Mouse (Mus musculus): ENCODE data around the gene Yars2. TPM values are rescaled to one million over a fixed set of nuclear protein-coding genes. Genes with fewer than 3 reads are reported as not detected.

The Yars2 gene
- total and polyA plus RNA-seq, 3 experiments: 48.2 to 49.2 TPM; not detected in 1

DNA sequence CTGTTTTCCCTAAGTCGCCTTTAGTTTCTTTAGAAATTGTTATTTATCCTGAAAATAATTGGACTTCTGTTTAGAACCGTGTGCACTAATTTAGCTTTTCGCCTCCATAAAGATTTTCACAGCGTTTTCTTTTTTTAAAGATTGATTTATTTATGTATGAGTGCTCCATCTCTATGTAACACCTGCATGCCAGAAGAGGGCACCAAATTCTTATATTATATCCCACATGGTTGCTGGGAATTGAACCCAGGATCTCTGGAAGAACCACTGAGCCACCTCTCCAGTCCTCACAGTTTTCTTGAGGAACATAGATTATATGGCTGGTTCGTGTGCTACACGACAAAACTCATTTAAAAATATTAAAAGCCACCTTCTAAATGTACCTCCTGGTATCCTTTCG is 1.1 kb downstream of the Yars2 start:
- H3K4me1 ChIP-seq (ENCODE audit: control insufficient read depth in 1 of 2, insufficient read depth in 2 of 2, low read length in 2 of 2): no peaks in the 10 kb centered on the region; a peak in 1 of 4 replicates
- peaks cover 22% of the 10 kb centered on the region for H3K79me2 ChIP-seq (ENCODE audit: control insufficient read depth, insufficient read depth, low read length, poor library complexity)
- H3K9ac ChIP-seq (ENCODE audit: control insufficient read depth, low read depth, low read length, poor library complexity, severe bottlenecking): peak overlapping the region; percentile 95
- peak; percentile 57 for DNase-seq (ENCODE audit: low read depth, low spot score)
- no peaks in the 10 kb centered on the region for H3K9me3 ChIP-seq (replicated peaks; ENCODE audit: insufficient read depth, low read length)
- H3K27ac ChIP-seq (ENCODE audit: control insufficient read depth, low read depth, low read length): peak overlapping the region; percentile 62; the same call in 1 of the 2 replicates
- TF ChIP-seq EP300 (IDR thresholded peaks at IDR 0.05; ENCODE audit: low read depth in 1 of 2, low read length in 2 of 2) (no peak), TAL1 (IDR thresholded peaks at IDR 0.05; ENCODE audit: low read length) (no peak), TBP (IDR thresholded peaks at IDR 0.05; ENCODE audit: low read depth, low read length) (no peak), USF1 (IDR thresholded peaks at IDR 0.05; ENCODE audit: low read depth, low read length) (no peak), MAZ (IDR thresholded peaks at IDR 0.05; ENCODE audit: low read depth, low read length) (no peak), ZMIZ1 (IDR thresholded peaks at IDR 0.05; ENCODE audit: low read depth, low read length) (no peak), ZC3H11A (IDR thresholded peaks at IDR 0.05; ENCODE audit: low read depth, low read length) (0 out of 2 replicates have a peak, but pooled peaks have one; percentile 14), USF2 (IDR thresholded peaks at IDR 0.05; ENCODE audit: borderline replicate concordance in 1 of 2, insufficient read depth in 1 of 2, low read depth in 1 of 2, low read length in 2 of 2) (no peak), RAD21 (IDR thresholded peaks at IDR 0.05; ENCODE audit: low read depth, low read length) (peak; percentile 35), CHD1 (IDR thresholded peaks at IDR 0.05; ENCODE audit: low read depth, low read length) (no peak), CHD2 (IDR thresholded peaks at IDR 0.05; ENCODE audit: low read length) (no peak), MYB (IDR thresholded peaks at IDR 0.05; ENCODE audit: low read depth, low read length) (no peak), SMC3 (IDR thresholded peaks at IDR 0.05; ENCODE audit: low read depth, low read length) (no peak), UBTF (IDR thresholded peaks at IDR 0.05; ENCODE audit: borderline replicate concordance, insufficient read depth, low read depth, low read length) (no peak), NELFE (IDR thresholded peaks at IDR 0.05; ENCODE audit: low read depth, low read length) (no peak), ZKSCAN1 (IDR thresholded peaks at IDR 0.05; ENCODE audit: low read depth, low read length) (no peak), MAFK (IDR thresholded peaks at IDR 0.05; ENCODE audit: borderline replicate concordance, low read depth, low read length) (no peak), RCOR1 (IDR thresholded peaks at IDR 0.05; ENCODE audit: low read depth, low read length) (no peak), CTCF (IDR thresholded peaks at IDR 0.05 in 2 of 3, conservative IDR thresholded peaks at IDR 0.05 in 1 of 3; ENCODE audit: control insufficient read depth in 1 of 3, insufficient read depth in 1 of 3, low read depth in 2 of 3, low read length in 3 of 3, poor library complexity in 1 of 3, severe bottlenecking in 1 of 3) (peak in 1 of 3 experiments; percentile 40; a peak in 2 of 6 replicates), POLR2AphosphoS5 (IDR thresholded peaks at IDR 0.05; ENCODE audit: borderline replicate concordance, low read depth, low read length) (no peak), HCFC1 (IDR thresholded peaks at IDR 0.05; ENCODE audit: low read depth, low read length) (no peak), MAX (IDR thresholded peaks at IDR 0.05; ENCODE audit: low read length) (no peak), NRF1 (IDR thresholded peaks at IDR 0.05; ENCODE audit: insufficient read depth, low read depth, low read length, poor library complexity, severe bottlenecking) (no peak), MXI1 (IDR thresholded peaks at IDR 0.05; ENCODE audit: low read depth, low read length) (no peak), GABPA (IDR thresholded peaks at IDR 0.05; ENCODE audit: low read depth, low read length) (no peak), MYC (IDR thresholded peaks at IDR 0.05; ENCODE audit: low read depth, low read length) (no peak), JUND (IDR thresholded peaks at IDR 0.05; ENCODE audit: low read depth, low read length) (no peak)
- H3K36me3 ChIP-seq (ENCODE audit: control insufficient read depth in 1 of 2, insufficient read depth in 2 of 2, low read length in 2 of 2): peaks cover 5 to 18% of the 10 kb centered on the region in 2 experiments
- peak overlapping the region; percentile 75 to 85 for H3K4me3 ChIP-seq (ENCODE audit: control insufficient read depth in 1 of 2, insufficient read depth in 1 of 2, low read depth in 2 of 2, low read length in 2 of 2)
- peaks cover 0 to 2% of the 10 kb centered on the region in 2 experiments; a peak in 1 of 4 replicates for H3K27me3 ChIP-seq (ENCODE audit: control insufficient read depth in 1 of 2, insufficient read depth in 2 of 2, low read length in 2 of 2)

Measured in MEL (cell line).